Mouse (Mus musculus): ENCODE results near the gene Magi2. TPM values are rescaled to one million over a fixed set of nuclear protein-coding genes. Genes with fewer than 3 reads are reported as not detected.

Gene Magi2
- polyA plus RNA-seq, 1 experiment, result 0.79 TPM

DNA sequence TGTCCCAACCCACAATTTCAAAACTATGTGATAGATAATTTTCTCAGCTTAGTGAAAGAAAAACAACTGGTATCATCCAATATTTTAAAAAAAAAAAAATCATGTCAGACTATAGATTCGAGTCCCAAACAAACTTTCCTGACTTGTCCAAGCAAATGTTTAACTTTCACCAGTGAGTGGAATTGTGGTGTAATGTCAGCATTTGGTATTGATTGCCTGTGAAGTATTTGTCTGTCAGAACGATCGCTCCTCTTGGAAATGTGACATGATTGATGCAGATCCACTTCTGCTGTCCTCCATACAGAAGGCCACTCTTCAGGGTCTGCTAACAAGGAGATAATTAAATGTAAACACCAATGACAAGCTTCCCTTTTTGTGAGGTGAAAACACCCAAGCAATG is 1362.9 kb downstream of the Magi2 start:
- no peak overlapping the region for H3K27ac ChIP-seq (ENCODE audit: insufficient read depth, low read length)
- 81% methylated on average over 3 of the region's 3 CpGs for WGBS
- H3K4me1 ChIP-seq (ENCODE audit: control insufficient read depth, insufficient read depth, insufficient read length), result no peaks in the 10 kb centered on the region
- H3K4me3 ChIP-seq (ENCODE audit: extremely low read depth, insufficient read depth, insufficient read length), result no peak overlapping the region
- DNase-seq (ENCODE audit: low read depth in 1 of 2, low spot score in 2 of 2), result no peak
- no peaks in the 10 kb centered on the region for H3K36me3 ChIP-seq (ENCODE audit: control insufficient read depth, insufficient read depth, low read length)
- no peaks in the 10 kb centered on the region for H3K27me3 ChIP-seq (ENCODE audit: control insufficient read depth, insufficient read depth, low read length)
- TF ChIP-seq CTCF (IDR thresholded peaks at IDR 0.05; ENCODE audit: extremely low read depth, insufficient read depth, insufficient read length, insufficient replicate concordance), result no peak
- no peak for TF ChIP-seq POLR2A (IDR thresholded peaks at IDR 0.05; ENCODE audit: low read depth, low read length)

DNA sequence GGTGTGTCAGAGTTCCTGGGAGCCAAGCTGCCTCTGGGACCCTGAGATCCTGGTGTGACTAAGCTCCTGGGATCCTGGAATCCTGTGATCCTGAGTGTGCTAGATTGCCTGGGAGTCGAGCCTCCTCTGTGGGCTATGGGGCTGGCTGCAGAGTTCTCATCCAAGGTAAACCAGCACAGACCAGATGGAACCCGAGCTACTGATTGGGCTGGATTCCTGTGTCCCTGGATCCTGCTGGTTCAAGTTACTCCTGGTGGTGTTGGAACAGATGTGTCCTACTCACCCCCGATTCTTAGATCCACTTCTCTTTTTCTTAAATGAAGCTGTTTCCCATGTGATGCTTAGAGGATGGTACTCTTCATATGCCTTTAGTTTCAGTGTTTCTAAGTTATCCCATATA is 1371.4 kb downstream of the Magi2 start:
- WGBS, result 79% methylated on average over 3 of the region's 3 CpGs
- Histone ChIP-seq H3K36me3 (ENCODE audit: control insufficient read depth, insufficient read depth, low read length) (no peaks in the 10 kb centered on the region), H3K4me1 (ENCODE audit: control insufficient read depth, insufficient read depth, insufficient read length) (no peaks in the 10 kb centered on the region), H3K4me3 (ENCODE audit: extremely low read depth, insufficient read depth, insufficient read length) (no peak overlapping the region), H3K27ac (ENCODE audit: insufficient read depth, low read length) (no peak overlapping the region), H3K27me3 (ENCODE audit: control insufficient read depth, insufficient read depth, low read length) (no peaks in the 10 kb centered on the region)
- no peak for DNase-seq (ENCODE audit: low read depth in 1 of 2, low spot score in 2 of 2)
- TF ChIP-seq POLR2A (IDR thresholded peaks at IDR 0.05; ENCODE audit: low read depth, low read length) (no peak), CTCF (IDR thresholded peaks at IDR 0.05; ENCODE audit: extremely low read depth, insufficient read depth, insufficient read length, insufficient replicate concordance) (no peak)

DNA sequence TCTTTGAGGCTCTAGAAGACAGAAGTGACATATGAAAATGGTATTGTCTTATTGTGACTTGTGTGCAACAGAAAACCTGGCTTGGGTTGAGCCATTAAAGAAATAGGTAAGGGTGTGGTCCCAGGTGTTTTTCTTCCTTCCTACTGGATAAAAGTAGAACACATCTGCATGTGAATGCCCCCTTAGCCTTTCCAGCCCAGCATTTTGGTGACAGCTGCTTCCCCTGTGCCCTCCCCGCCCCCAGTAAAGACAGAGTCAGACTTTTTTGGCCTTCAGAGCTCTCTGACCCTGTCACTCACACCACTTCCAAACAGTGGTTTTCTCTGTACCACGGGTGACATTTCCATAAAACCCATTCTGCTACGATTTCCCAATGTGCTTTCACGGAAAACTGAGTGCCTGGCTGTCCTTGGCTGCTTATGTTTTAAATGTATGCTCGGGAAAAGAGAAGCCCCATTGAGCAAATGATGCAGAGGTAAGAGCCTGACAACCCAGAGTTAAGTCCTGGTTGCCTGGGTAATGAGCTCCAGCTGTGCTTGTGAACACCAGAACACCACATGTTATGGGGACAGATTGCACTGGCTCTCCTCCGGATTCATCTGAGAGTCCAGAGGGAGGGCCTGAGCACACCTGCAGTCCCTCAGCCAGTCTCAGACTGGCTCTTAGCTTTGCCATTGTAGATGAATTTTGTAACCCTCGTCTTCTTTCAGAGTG is 1377.1 kb downstream of the Magi2 start:
- TF ChIP-seq CTCF (IDR thresholded peaks at IDR 0.05; ENCODE audit: extremely low read depth, insufficient read depth, insufficient read length, insufficient replicate concordance) (no peak), POLR2A (IDR thresholded peaks at IDR 0.05; ENCODE audit: low read depth, low read length) (no peak)
- Histone ChIP-seq H3K4me3 (ENCODE audit: extremely low read depth, insufficient read depth, insufficient read length) (no peak overlapping the region), H3K36me3 (ENCODE audit: control insufficient read depth, insufficient read depth, low read length) (no peaks in the 10 kb centered on the region), H3K27me3 (ENCODE audit: control insufficient read depth, insufficient read depth, low read length) (no peaks in the 10 kb centered on the region), H3K4me1 (ENCODE audit: control insufficient read depth, insufficient read depth, insufficient read length) (no peaks in the 10 kb centered on the region), H3K27ac (ENCODE audit: insufficient read depth, low read length) (no peak overlapping the region)
- DNase-seq (ENCODE audit: low read depth in 1 of 2, low spot score in 2 of 2), result no peak
- WGBS, result 74% methylated on average over 7 of the region's 7 CpGs

DNA sequence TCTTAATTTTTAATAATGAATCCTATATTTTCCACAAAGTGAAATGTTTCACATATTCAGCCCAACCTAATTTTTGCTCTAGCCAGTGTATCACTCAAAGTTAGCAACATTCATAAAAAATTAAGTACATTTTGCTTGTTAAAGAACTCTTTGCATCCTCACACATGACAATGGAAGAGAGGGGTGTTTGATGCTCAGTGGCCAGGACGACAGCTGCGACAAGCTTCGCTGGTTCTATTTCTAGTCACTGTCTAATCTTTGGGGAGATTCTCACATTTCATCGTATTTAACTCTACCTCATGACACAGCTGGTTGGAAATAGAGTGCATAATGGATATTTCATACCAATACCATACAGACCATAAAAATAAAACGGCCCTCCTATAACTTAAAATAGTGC is 1379.7 kb downstream of the Magi2 start:
- Histone ChIP-seq H3K36me3 (ENCODE audit: control insufficient read depth, insufficient read depth, low read length) (no peaks in the 10 kb centered on the region), H3K4me1 (ENCODE audit: control insufficient read depth, insufficient read depth, insufficient read length) (no peaks in the 10 kb centered on the region)
- TF ChIP-seq CTCF (IDR thresholded peaks at IDR 0.05; ENCODE audit: extremely low read depth, insufficient read depth, insufficient read length, insufficient replicate concordance), result no peak
- no peak for TF ChIP-seq POLR2A (IDR thresholded peaks at IDR 0.05; ENCODE audit: low read depth, low read length)

DNA sequence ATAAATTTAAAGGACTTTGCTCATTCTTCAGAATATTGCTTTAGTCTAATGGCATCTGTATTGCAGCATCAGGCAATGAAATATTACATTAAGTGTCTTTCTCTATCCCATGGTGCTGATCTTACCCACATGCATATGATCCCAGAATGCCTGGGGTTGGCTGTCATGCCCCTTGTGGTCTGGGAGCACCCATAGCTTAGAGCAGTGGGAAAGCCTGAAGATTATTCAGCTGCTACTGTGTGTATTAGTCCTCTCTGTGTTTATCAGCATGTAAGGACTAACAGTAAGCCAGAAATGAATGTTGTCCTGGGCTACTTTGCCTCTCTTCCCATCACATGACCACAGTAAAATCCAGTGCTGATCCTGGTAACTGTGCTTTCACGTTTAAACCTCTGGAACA is 1380.7 kb downstream of the Magi2 start:
- Histone ChIP-seq H3K27me3 (ENCODE audit: control insufficient read depth, insufficient read depth, low read length) (no peaks in the 10 kb centered on the region), H3K4me1 (ENCODE audit: control insufficient read depth, insufficient read depth, insufficient read length) (no peaks in the 10 kb centered on the region), H3K4me3 (ENCODE audit: extremely low read depth, insufficient read depth, insufficient read length) (no peak overlapping the region), H3K36me3 (ENCODE audit: control insufficient read depth, insufficient read depth, low read length) (no peaks in the 10 kb centered on the region), H3K27ac (ENCODE audit: insufficient read depth, low read length) (no peak overlapping the region)
- TF ChIP-seq POLR2A (IDR thresholded peaks at IDR 0.05; ENCODE audit: low read depth, low read length) (no peak), CTCF (IDR thresholded peaks at IDR 0.05; ENCODE audit: extremely low read depth, insufficient read depth, insufficient read length, insufficient replicate concordance) (no peak)
- DNase-seq (ENCODE audit: low read depth in 1 of 2, low spot score in 2 of 2), result no peak
- 74% methylated on average over 1 of the region's 1 CpGs for WGBS

More for the DNA sequence above, 1379.7 kb downstream of the Magi2 start:
- Histone ChIP-seq H3K4me3 (ENCODE audit: extremely low read depth, insufficient read depth, insufficient read length) (no peak overlapping the region), H3K27ac (ENCODE audit: insufficient read depth, low read length) (no peak overlapping the region), H3K27me3 (ENCODE audit: control insufficient read depth, insufficient read depth, low read length) (no peaks in the 10 kb centered on the region)
- WGBS, result 89% methylated on average over 5 of the region's 5 CpGs
- DNase-seq (ENCODE audit: low read depth in 1 of 2, low spot score in 2 of 2), result no peak

DNA sequence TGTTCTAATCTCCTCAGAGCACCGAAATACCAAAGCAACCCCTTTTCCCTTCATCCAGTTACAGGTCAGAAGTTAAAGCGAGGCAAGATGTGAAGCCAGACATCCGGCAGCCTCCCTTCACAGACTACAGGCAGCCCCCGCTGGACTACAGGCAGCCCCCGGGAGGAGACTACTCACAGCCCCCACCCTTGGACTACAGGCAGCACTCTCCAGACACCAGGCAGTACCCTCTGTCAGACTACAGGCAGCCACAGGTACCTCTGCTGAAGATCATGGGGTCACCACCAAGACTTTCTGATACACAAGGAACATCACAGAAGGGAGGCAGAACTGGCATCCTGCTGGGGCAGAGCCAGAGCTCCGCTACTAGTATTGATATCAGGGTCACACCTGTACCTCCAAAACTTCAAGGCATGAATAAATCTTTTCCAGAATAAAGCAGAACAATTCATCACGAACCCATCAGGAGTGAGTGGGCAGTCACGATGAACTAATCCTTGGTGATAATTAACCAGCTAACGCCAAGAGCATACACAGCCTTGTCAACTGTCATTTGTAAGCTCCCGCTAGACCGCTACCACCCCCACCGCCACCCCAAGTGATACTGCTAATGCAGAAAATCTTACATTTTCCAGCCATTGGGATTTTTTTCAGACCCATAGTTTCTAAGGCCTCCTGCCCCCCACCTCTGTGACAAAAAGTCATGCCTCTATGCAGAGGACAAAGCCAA is 1382.5 kb downstream of the Magi2 start:
- no peaks in the 10 kb centered on the region for H3K4me1 ChIP-seq (ENCODE audit: control insufficient read depth, insufficient read depth, insufficient read length)
- no peak for TF ChIP-seq CTCF (IDR thresholded peaks at IDR 0.05; ENCODE audit: extremely low read depth, insufficient read depth, insufficient read length, insufficient replicate concordance)
- TF ChIP-seq POLR2A (IDR thresholded peaks at IDR 0.05; ENCODE audit: low read depth, low read length), result no peak
- 90% methylated on average over 12 of the region's 12 CpGs for WGBS

DNA sequence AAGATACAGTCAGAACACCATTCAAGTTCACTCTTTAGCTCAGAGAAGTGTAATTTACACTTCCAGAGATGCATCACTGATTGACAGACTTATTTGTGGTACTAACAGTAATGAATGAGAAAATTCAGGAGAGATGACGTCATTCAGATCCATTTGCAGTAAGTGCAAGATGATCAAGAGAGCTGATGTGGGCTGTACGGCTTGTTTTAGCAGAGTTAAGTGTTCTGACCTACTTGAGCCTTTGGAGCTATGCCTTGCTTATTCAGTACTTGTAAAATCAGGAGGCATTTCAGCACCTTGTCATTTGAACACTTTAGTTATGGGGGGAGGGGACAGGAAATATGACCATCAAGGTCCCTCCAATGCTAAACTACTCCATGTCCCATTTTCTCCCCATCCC is 1383.8 kb downstream of the Magi2 start:
- Histone ChIP-seq H3K4me3 (ENCODE audit: extremely low read depth, insufficient read depth, insufficient read length) (no peak overlapping the region), H3K4me1 (ENCODE audit: control insufficient read depth, insufficient read depth, insufficient read length) (no peaks in the 10 kb centered on the region), H3K36me3 (ENCODE audit: control insufficient read depth, insufficient read depth, low read length) (no peaks in the 10 kb centered on the region), H3K27me3 (ENCODE audit: control insufficient read depth, insufficient read depth, low read length) (no peaks in the 10 kb centered on the region), H3K27ac (ENCODE audit: insufficient read depth, low read length) (no peak overlapping the region)
- no peak for DNase-seq (ENCODE audit: low read depth in 1 of 2, low spot score in 2 of 2)
- TF ChIP-seq CTCF (IDR thresholded peaks at IDR 0.05; ENCODE audit: extremely low read depth, insufficient read depth, insufficient read length, insufficient replicate concordance), result no peak
- TF ChIP-seq POLR2A (IDR thresholded peaks at IDR 0.05; ENCODE audit: low read depth, low read length), result no peak
- 86% methylated on average over 2 of the region's 2 CpGs for WGBS

More for the DNA sequence above, 1382.5 kb downstream of the Magi2 start:
- H3K36me3 ChIP-seq (ENCODE audit: control insufficient read depth, insufficient read depth, low read length), result no peaks in the 10 kb centered on the region
- no peak for DNase-seq (ENCODE audit: low read depth in 1 of 2, low spot score in 2 of 2)
- no peak overlapping the region for H3K27ac ChIP-seq (ENCODE audit: insufficient read depth, low read length)
- H3K4me3 ChIP-seq (ENCODE audit: extremely low read depth, insufficient read depth, insufficient read length), result no peak overlapping the region
- no peaks in the 10 kb centered on the region for H3K27me3 ChIP-seq (ENCODE audit: control insufficient read depth, insufficient read depth, low read length)
